Mouse (Mus musculus) brain, embryonic 14.5 days (tissue): Measurements from ENCODE around the gene Limk2. TPM values are rescaled to one million over a fixed set of nuclear protein-coding genes. Genes with fewer than 3 reads are reported as not detected.

Source experiments
- DNase-seq: peaks from one replicate; pipeline ENCODE4 v3.0.0-alpha.2; 2011; ENCODE audit warnings: low read depth
- CTCF ChIP-seq: fragments of 200-500 bp; IDR thresholded peaks from 2 replicates; pipeline ENCODE4 v1.5.1; 2012; ENCODE audit warnings: inconsistent platforms, mild to moderate bottlenecking, moderate library complexity, borderline replicate concordance; ENCODE audit not compliant: insufficient read depth, insufficient read length; ENCODE audit errors: extremely low read depth
- POLR2A ChIP-seq: fragments of 200-500 bp; IDR thresholded peaks from 2 replicates; pipeline ENCODE4 v1.6.1; 2012; ENCODE audit warnings: mild to moderate bottlenecking, inconsistent platforms, borderline replicate concordance; ENCODE audit not compliant: poor library complexity, insufficient read depth, insufficient read length, severe bottlenecking; ENCODE audit errors: extremely low read depth
- polyA plus RNA-seq: library from polyadenylated mRNA; depleted of rRNA; stranded (reverse); fragments of >200 nt; gene quantifications from 2 replicates; pipeline ENCODE4 v1.2.3, GENCODE M21; 2012; rRNA removed

The Limk2 gene
- polyA plus RNA-seq: 131 and 211 TPM in 2 replicates

DNA sequence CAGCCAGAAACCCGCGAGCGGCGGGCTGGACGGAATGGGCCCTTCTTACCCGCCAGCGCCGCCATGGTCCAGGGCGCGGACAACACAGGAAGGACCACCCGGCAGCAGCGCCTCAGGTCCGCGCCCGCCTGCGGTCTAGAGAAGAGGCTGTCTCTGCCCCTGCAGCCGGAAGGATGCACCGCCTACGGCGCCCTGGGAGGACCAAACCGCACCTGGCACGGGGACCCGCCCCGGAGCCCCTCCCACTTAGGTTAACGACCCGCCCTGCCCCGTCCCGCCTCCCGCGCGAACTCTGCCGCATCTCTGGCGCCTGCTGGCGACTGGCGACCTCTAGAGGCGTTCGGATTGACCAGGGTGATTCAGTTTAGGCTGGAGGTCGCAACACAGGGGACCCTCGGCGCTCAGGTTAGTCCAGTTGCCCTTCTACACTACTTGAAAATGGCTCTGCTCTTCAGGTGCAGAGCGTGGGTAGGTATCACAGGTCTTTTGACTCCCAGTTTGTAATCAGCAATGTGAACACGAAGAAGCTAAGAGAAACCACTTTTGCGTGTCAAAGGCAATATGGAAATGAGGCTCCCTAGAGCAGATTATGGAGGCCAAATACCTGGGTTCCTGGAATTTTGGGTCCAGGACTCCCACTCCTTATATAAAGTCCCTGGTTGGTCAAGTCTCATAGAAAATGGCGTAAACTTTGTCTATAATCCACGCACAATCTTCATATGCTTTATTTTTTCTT is at the start of gene Limk2:
Gene Limk2 (minus strand): TSS at position 193 of the 736 bp plus-strand sequence.
- TF ChIP-seq POLR2A (peak; percentile 34; the same call in 1 of the 2 replicates), CTCF (peak; percentile 73)
- DNase-seq: peak; percentile 91

DNA sequence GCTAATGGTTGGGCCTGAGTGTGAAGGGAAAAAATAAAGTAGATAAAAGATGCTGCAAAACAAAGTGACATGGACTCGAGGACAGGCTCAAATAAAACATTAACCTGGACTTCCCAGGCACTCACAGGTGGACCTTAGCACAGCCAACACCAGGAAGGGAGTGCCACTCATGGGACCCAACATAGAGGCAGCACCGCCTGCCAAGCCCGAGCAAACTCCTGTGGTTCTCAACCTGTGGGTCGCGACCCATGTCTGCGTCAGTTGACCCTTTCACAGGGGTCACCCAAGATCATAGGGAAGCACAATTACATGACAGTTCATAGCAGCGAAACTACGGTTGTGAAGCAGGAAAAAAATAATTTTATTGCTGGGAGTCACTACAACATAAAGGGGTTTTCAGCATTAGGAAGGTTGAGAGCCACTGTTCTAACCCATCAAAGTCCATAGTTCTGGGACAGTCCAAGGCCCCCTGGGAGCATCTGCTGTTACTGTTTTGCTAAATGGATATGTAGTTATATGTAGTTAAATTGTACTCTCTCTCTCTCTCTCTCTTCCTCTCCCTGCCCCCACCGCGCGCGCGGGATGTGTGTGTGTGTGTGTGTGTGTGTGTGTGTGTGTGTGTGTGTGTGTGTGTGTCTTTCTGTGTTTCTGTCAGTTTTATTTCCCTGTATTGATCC is 49.6 kb upstream of the Limk2 start:
- TF ChIP-seq POLR2A (no peak), CTCF (no peak)
- DNase-seq: no peak

GRCm38 (mm10) chr11:3456354-3456753 is 47.4 kb upstream of the Limk2 start:
- TF ChIP-seq CTCF: peak; percentile 78; the same call in 1 of the 2 replicates
- no peak for TF ChIP-seq POLR2A
- peak; percentile 64 for DNase-seq

GRCm38 (mm10) chr11:3454506-3454905 is 45.5 kb upstream of the Limk2 start:
- no peak for DNase-seq
- no peak for TF ChIP-seq CTCF
- no peak for TF ChIP-seq POLR2A

DNA sequence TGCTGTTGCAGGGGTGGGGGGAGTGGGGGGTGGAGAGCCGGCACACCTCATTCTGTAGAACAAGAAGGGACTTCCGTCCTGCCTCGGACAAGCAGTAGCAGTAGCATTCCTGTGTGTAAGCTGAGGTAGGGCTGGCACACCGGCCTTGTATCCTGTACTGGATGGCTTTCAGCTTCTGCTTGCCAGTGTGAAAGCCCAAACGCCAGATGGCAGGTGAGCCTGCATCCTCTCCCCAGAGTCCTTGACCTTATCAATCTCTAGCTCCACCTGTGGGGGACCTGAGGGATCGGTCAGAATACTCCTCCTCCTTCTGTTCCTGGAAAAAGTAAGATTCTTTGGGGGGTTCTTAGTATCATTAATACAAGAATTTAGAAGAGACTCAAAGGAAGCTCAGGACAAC is 44.5 kb upstream of the Limk2 start:
- TF ChIP-seq CTCF (no peak), POLR2A (no peak)
- no peak for DNase-seq

DNA sequence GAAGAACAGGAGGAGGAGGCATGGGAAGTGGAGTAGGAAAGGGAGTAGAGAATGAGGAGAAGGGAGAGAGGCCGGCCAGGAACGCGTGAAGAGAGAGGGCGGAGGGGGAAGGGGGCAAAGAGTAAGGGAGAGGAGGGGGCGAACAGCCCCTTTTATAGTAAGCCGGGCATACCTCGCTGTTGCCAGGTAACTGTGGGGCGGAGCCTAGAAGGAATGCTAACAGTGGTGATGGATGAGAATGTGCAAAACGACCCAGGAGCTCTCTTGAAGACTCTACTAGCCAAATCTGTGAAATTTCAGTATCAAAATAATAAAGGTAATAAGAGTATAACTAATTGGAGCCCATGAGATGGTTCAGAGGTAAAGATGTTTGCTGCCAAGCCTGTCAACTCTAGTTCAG is 43.8 kb upstream of the Limk2 start:
- no peak for TF ChIP-seq CTCF
- no peak for TF ChIP-seq POLR2A
- DNase-seq: peak; percentile 55

GRCm38 (mm10) chr11:3452167-3452639 is 43.2 kb upstream of the Limk2 start, which contains the start of gene Rnf185:
Gene Rnf185 (minus strand): TSS chr11:3452363.
- TF ChIP-seq CTCF: no peak
- peak; percentile 55; the same call in 1 of the 2 replicates for TF ChIP-seq POLR2A
- peak; percentile 98 for DNase-seq

DNA sequence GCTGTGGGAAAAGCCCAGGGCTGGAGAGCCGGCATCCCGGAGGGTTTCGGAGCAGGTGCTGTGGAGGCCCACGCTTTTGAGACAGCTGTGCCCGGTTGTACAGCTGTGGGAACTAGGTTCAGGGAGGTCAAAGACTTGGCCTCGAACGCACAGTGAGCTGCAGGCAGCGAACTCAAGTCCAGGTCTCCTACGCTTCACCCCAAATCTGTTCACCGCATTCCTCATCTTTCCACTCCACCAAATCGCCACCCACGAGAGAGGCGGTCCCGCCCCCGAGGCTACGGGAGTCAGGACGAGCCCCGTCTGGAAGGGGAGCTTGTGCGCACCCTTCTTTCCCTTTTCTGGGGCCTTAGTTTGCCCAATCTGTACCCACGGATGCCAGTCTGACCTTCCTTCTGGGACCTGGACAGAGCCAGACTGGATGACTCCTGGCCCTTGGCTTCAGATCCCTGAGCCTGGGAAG is 42.7 kb upstream of the Limk2 start:
- TF ChIP-seq POLR2A (no peak), CTCF (no peak)
- no peak for DNase-seq

- TF ChIP-seq CTCF (no peak), POLR2A (no peak)
- DNase-seq: no peak
Observed at GRCm38 (mm10) chr11:3444875-3445274, 35.9 kb upstream of the Limk2 start.

DNA sequence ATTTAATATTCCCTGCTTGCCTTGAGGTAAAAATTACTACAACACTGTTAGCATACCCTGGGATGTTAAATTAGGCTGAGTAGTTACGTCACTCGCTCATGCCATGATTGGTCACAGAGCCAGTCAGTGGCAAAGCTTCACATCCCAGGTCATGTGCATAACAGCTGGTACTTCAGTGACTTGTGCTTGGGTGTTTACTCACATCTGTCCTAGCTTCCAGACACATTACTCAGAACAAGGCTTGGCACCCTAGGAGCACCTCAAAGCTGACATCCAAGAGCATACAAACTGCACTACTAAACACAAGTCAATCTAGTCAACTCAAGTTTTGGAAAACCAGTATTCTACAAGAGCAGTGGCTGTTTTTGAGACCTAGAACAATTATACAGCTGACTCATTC is 34.1 kb upstream of the Limk2 start:
- no peak for DNase-seq
- no peak for TF ChIP-seq CTCF
- TF ChIP-seq POLR2A: no peak

DNA sequence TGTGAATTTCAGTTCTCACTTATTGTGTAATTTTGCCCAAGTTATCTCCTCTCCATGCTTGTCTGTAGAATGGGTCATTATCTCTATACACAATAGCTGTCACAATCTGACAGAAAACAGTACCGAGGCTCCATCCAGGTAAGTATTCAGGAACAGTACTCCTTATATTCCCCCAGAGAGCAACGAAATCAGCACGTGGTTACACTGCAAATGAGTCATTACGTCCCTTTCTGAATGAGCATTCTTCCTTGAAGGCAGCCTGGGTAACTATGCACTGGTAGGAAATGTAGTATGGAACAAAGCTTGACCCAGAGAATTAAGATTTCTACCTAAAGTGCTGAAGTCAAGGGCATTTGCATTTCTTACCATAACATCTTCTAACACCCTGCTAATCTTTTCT is 33.7 kb upstream of the Limk2 start:
- DNase-seq: no peak
- no peak for TF ChIP-seq POLR2A
- TF ChIP-seq CTCF: no peak
